Mouse (Mus musculus): ENCODE results near the gene Gstp2.

DNA sequence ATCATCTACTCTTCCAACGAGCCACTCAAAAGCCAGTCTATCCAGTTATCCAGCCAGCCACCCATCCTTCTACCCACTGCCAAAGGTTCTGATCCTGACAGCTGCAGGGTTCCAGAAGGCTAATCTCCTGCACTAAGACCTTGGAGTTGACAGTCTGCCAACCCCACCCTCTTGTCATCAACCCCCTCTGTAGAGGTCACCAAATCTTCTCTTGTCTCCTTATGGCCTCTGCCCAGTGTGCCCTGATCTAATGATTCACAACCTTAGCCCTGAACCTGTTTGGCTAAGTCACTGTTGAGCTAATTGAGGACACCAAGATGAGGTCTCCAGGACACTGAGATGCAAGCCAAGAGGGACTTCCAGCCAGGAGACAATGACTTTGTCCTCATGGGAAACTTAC is 33.8 kb upstream of the Gstp2 start:
- TF ChIP-seq POLR2A (IDR thresholded peaks at IDR 0.05; ENCODE audit: borderline replicate concordance, insufficient read depth, low read length) (no peak), CTCF (IDR thresholded peaks at IDR 0.05; ENCODE audit: borderline replicate concordance, insufficient read depth, low read depth, low read length) (no peak)

Data from cerebellum, adult 2 months (tissue).